Mouse (Mus musculus): ENCODE measurements around the gene Gm21987. TPM values are rescaled to one million over a fixed set of nuclear protein-coding genes. Genes with fewer than 3 reads are reported as not detected.

Gm21987 gene
- total and polyA plus RNA-seq, 3 experiments: not detected

GRCm38 (mm10) chr16:38347588-38347987, 748 bp downstream of the Gm21987 start:
- Histone ChIP-seq H3K4me3 (ENCODE audit: control insufficient read depth in 1 of 2, insufficient read depth in 1 of 2, low read depth in 2 of 2, low read length in 2 of 2) (peak overlapping the region; percentile 79 to 100), H3K9me3 (replicated peaks; ENCODE audit: insufficient read depth, low read length) (no peaks in the 10 kb centered on the region), H3K27me3 (ENCODE audit: control insufficient read depth in 1 of 2, insufficient read depth in 2 of 2, low read length in 2 of 2) (no peaks in the 10 kb centered on the region), H3K79me2 (ENCODE audit: control insufficient read depth, insufficient read depth, low read length, poor library complexity) (peaks cover 37% of the 10 kb centered on the region), H3K9ac (ENCODE audit: control insufficient read depth, low read depth, low read length, poor library complexity, severe bottlenecking) (peak overlapping the region; percentile 99), H3K4me1 (ENCODE audit: control insufficient read depth in 1 of 2, insufficient read depth in 2 of 2, low read length in 2 of 2) (peaks cover 14 to 18% of the 10 kb centered on the region in 2 experiments), H3K36me3 (ENCODE audit: control insufficient read depth in 1 of 2, insufficient read depth in 2 of 2, low read length in 2 of 2) (peaks cover 11 to 39% of the 10 kb centered on the region in 2 experiments), H3K27ac (ENCODE audit: control insufficient read depth, low read depth, low read length) (peak overlapping the region; percentile 85)
- TF ChIP-seq ELF1 (IDR thresholded peaks at IDR 0.05; ENCODE audit: low read depth, low read length) (no peak), TCF12 (IDR thresholded peaks at IDR 0.05; ENCODE audit: low read depth, low read length) (no peak), POLR2A (IDR thresholded peaks at IDR 0.05; ENCODE audit: control insufficient read depth in 1 of 2, insufficient read depth in 1 of 2, low read depth in 1 of 2, low read length in 2 of 2, poor library complexity in 1 of 2) (no peak), POLR2AphosphoS2 (IDR thresholded peaks at IDR 0.05; ENCODE audit: low read length) (no peak), UBTF (IDR thresholded peaks at IDR 0.05; ENCODE audit: borderline replicate concordance, insufficient read depth, low read depth, low read length) (no peak), USF2 (IDR thresholded peaks at IDR 0.05; ENCODE audit: borderline replicate concordance in 1 of 2, insufficient read depth in 1 of 2, low read depth in 1 of 2, low read length in 2 of 2) (no peak), MAX (IDR thresholded peaks at IDR 0.05; ENCODE audit: low read length) (no peak), MAFK (IDR thresholded peaks at IDR 0.05; ENCODE audit: borderline replicate concordance, low read depth, low read length) (no peak), ZKSCAN1 (IDR thresholded peaks at IDR 0.05; ENCODE audit: low read depth, low read length) (no peak), ZC3H11A (IDR thresholded peaks at IDR 0.05; ENCODE audit: low read depth, low read length) (no peak), POLR2AphosphoS5 (IDR thresholded peaks at IDR 0.05; ENCODE audit: borderline replicate concordance, low read depth, low read length) (no peak), MYC (IDR thresholded peaks at IDR 0.05; ENCODE audit: low read depth, low read length) (no peak)
- peak; percentile 56 for DNase-seq (ENCODE audit: low read depth, low spot score)

GRCm38 (mm10) chr16:38348217-38348761, 1.4 kb downstream of the Gm21987 start:
- peak overlapping the region; percentile 85 for H3K27ac ChIP-seq (ENCODE audit: control insufficient read depth, low read depth, low read length)
- peak in 1 of 2 experiments; percentile 60; a peak in 2 of 4 replicates for TF ChIP-seq POLR2A (IDR thresholded peaks at IDR 0.05; ENCODE audit: control insufficient read depth in 1 of 2, insufficient read depth in 1 of 2, low read depth in 1 of 2, low read length in 2 of 2, poor library complexity in 1 of 2)
- TF ChIP-seq MXI1 (IDR thresholded peaks at IDR 0.05; ENCODE audit: low read depth, low read length): peak; percentile 82
- no peak for TF ChIP-seq JUND (IDR thresholded peaks at IDR 0.05; ENCODE audit: low read depth, low read length)
- TF ChIP-seq EP300 (IDR thresholded peaks at IDR 0.05; ENCODE audit: low read depth in 1 of 2, low read length in 2 of 2): no peak
- TF ChIP-seq ETS1 (IDR thresholded peaks at IDR 0.05; ENCODE audit: low read depth, low read length): 0 out of 2 replicates have a peak, but pooled peaks have one; percentile 5
- TF ChIP-seq MYC (IDR thresholded peaks at IDR 0.05; ENCODE audit: low read depth, low read length): peak; percentile 67; the same call in 1 of the 2 replicates
- TF ChIP-seq CHD1 (IDR thresholded peaks at IDR 0.05; ENCODE audit: low read depth, low read length): no peak
- 0 out of 2 replicates have a peak, but pooled peaks have one; percentile 14 for TF ChIP-seq ELF1 (IDR thresholded peaks at IDR 0.05; ENCODE audit: low read depth, low read length)
- TF ChIP-seq CHD2 (IDR thresholded peaks at IDR 0.05; ENCODE audit: low read length): no peak
- TF ChIP-seq TBP (IDR thresholded peaks at IDR 0.05; ENCODE audit: low read depth, low read length): peak; percentile 62; the same call in 1 of the 2 replicates
- TF ChIP-seq HCFC1 (IDR thresholded peaks at IDR 0.05; ENCODE audit: low read depth, low read length): no peak
- TF ChIP-seq UBTF (IDR thresholded peaks at IDR 0.05; ENCODE audit: borderline replicate concordance, insufficient read depth, low read depth, low read length): no peak
- no peak for TF ChIP-seq ZNF384 (IDR thresholded peaks at IDR 0.05; ENCODE audit: low read depth, low read length)
- no peak for TF ChIP-seq USF2 (IDR thresholded peaks at IDR 0.05; ENCODE audit: borderline replicate concordance in 1 of 2, insufficient read depth in 1 of 2, low read depth in 1 of 2, low read length in 2 of 2)
- peak; percentile 52 for TF ChIP-seq MAX (IDR thresholded peaks at IDR 0.05; ENCODE audit: low read length)
- TF ChIP-seq CTCF (IDR thresholded peaks at IDR 0.05 in 2 of 3, conservative IDR thresholded peaks at IDR 0.05 in 1 of 3; ENCODE audit: control insufficient read depth in 1 of 3, insufficient read depth in 1 of 3, low read depth in 2 of 3, low read length in 3 of 3, poor library complexity in 1 of 3, severe bottlenecking in 1 of 3): no peak
- no peak for TF ChIP-seq MYB (IDR thresholded peaks at IDR 0.05; ENCODE audit: low read depth, low read length)
- no peak for TF ChIP-seq POLR2AphosphoS5 (IDR thresholded peaks at IDR 0.05; ENCODE audit: borderline replicate concordance, low read depth, low read length)
- H3K27me3 ChIP-seq (ENCODE audit: control insufficient read depth in 1 of 2, insufficient read depth in 2 of 2, low read length in 2 of 2): no peaks in the 10 kb centered on the region
- peaks cover 37% of the 10 kb centered on the region for H3K79me2 ChIP-seq (ENCODE audit: control insufficient read depth, insufficient read depth, low read length, poor library complexity)
- peaks cover 14 to 18% of the 10 kb centered on the region in 2 experiments for H3K4me1 ChIP-seq (ENCODE audit: control insufficient read depth in 1 of 2, insufficient read depth in 2 of 2, low read length in 2 of 2)
- peak overlapping the region; percentile 48 to 79 for H3K4me3 ChIP-seq (ENCODE audit: control insufficient read depth in 1 of 2, insufficient read depth in 1 of 2, low read depth in 2 of 2, low read length in 2 of 2)
- H3K9ac ChIP-seq (ENCODE audit: control insufficient read depth, low read depth, low read length, poor library complexity, severe bottlenecking): peak overlapping the region; percentile 99
- no peaks in the 10 kb centered on the region for H3K9me3 ChIP-seq (replicated peaks; ENCODE audit: insufficient read depth, low read length)
- H3K36me3 ChIP-seq (ENCODE audit: control insufficient read depth in 1 of 2, insufficient read depth in 2 of 2, low read length in 2 of 2): peaks cover 14 to 42% of the 10 kb centered on the region in 2 experiments
- peak; percentile 89 for DNase-seq (ENCODE audit: low read depth, low spot score)

Data from MEL (cell line).